8 mouse cellular contexts compared by ENCODE assay signal in genomic region chr11:20543453-20544120, GRCm38 (mm10). TPM values are rescaled to one million over a fixed set of nuclear protein-coding genes. Genes with fewer than 3 reads are reported as not detected.
DNase-seq lines count a peak whose midpoint lies in the region; ATAC-seq and TF ChIP-seq lines count a peak whose summit lies in the region.

No protein-coding gene starts in this region.

- dilution Hi-C loops in CH12.LX (cut with MboI; ENCODE audit: extremely low pct_ligation_motif_present, extremely low pct_unique_long_range_greater_than_20kb, low sequenced_read_pairs), result no loop called here

- DNase-seq in heart, adult 9 months (ENCODE audit: low spot score in 2 of 2), result no peak
- no peak for DNase-seq in CH12.LX (ENCODE audit: extremely low read depth)
- DNase-seq in cerebellum, adult 2 months, result peak in 1 of 2 experiments; percentile 83
- peak; percentile 28 to 52 for DNase-seq in layer of hippocampus, postnatal 10 days (ENCODE audit: low spot score in 2 of 2)
- peak; percentile 46 for DNase-seq in yolk sac, embryonic 10.5 days (ENCODE audit: low spot score)

- no peak for TF ChIP-seq EP300 in CH12.LX (IDR thresholded peaks at IDR 0.05; ENCODE audit: low read length)

- no peaks in the 10 kb centered on the region for H3K36me3 ChIP-seq in heart, embryonic 14.5 days (ENCODE audit: control insufficient read depth, insufficient read depth, low read length)
- H3K36me3 ChIP-seq in CH12.LX (replicated peaks in 1 of 2; ENCODE audit: control insufficient read depth in 1 of 2, insufficient read depth in 1 of 2, low read length in 1 of 2), result peaks cover 3 to 10% of the 10 kb centered on the region in 2 experiments
- H3K36me3 ChIP-seq in forebrain, embryonic 15.5 days, result no peaks in the 10 kb centered on the region

- no peak for TF ChIP-seq RAD21 in CH12.LX (IDR thresholded peaks at IDR 0.05; ENCODE audit: low read depth, low read length)

- WGBS in heart, embryonic 14.5 days, result 1% methylated on average over 51 of the region's 51 CpGs
- WGBS in cerebellum, adult 2 months, result 1% methylated on average over 51 of the region's 51 CpGs
- under 1% methylated on average over 51 of the region's 51 CpGs for WGBS in forebrain, embryonic 15.5 days

- H3K27me3 ChIP-seq in heart, embryonic 14.5 days (ENCODE audit: control insufficient read depth, insufficient read depth, low read length), result no peaks in the 10 kb centered on the region
- no peaks in the 10 kb centered on the region for H3K27me3 ChIP-seq in CH12.LX (replicated peaks)
- no peaks in the 10 kb centered on the region for H3K27me3 ChIP-seq in cerebellum, adult 2 months (ENCODE audit: control insufficient read depth, insufficient read depth, low read length)
- no peaks in the 10 kb centered on the region for H3K27me3 ChIP-seq in forebrain, embryonic 15.5 days

- peak overlapping the region; percentile 76 for H3K4me2 ChIP-seq in heart, embryonic 14.5 days (ENCODE audit: low read length)
- H3K4me2 ChIP-seq in CH12.LX (ENCODE audit: insufficient read depth, low read depth, poor library complexity, severe bottlenecking), result peak overlapping the region; percentile 97
- H3K4me2 ChIP-seq in forebrain, embryonic 15.5 days (replicated peaks), result peak overlapping the region; percentile 62

- H3K4me3 ChIP-seq in heart, embryonic 14.5 days (ENCODE audit: control insufficient read depth in 1 of 2, insufficient read depth in 1 of 2, low read depth in 1 of 2, low read length in 2 of 2), result peak overlapping the region; percentile 78 to 88
- H3K4me3 ChIP-seq in CH12.LX (replicated peaks in 1 of 3; ENCODE audit: low read depth in 2 of 3, low read length in 2 of 3, poor library complexity in 1 of 3), result peak overlapping the region; percentile 85 to 98 (median 92)
- H3K4me3 ChIP-seq in cerebellum, adult 2 months (replicated peaks; ENCODE audit: insufficient read depth, low read depth, low read length), result peak overlapping the region; percentile 81
- H3K4me3 ChIP-seq in forebrain, embryonic 15.5 days, result peak overlapping the region; percentile 91

- ATAC-seq in heart, embryonic 14.5 days (ENCODE audit: insufficient number of reproducible peaks, insufficient read depth, low FRiP score, low read depth), result no peak
- ATAC-seq in forebrain, embryonic 15.5 days (replicated peaks), result no peak; the same call in 1 of the 2 replicates
- ATAC-seq in megakaryocyte progenitor cell, adult 5-6 weeks (replicated peaks; ENCODE audit: poor library complexity), result peak; percentile 2

- H3K4me1 ChIP-seq in heart, embryonic 14.5 days (ENCODE audit: control insufficient read depth in 2 of 2, insufficient read depth in 2 of 2, low read length in 2 of 2), result peaks cover 0 to 12% of the 10 kb centered on the region in 2 experiments; a peak in 2 of 4 replicates
- H3K4me1 ChIP-seq in CH12.LX (ENCODE audit: control insufficient read depth in 1 of 2, insufficient read depth in 2 of 2), result peaks cover 7 to 43% of the 10 kb centered on the region in 2 experiments
- no peaks in the 10 kb centered on the region for H3K4me1 ChIP-seq in cerebellum, adult 2 months (ENCODE audit: control insufficient read depth, insufficient read depth, low read length)
- peaks cover 22% of the 10 kb centered on the region for H3K4me1 ChIP-seq in forebrain, embryonic 15.5 days

- no peak for TF ChIP-seq CTCF in CH12.LX (conservative IDR thresholded peaks at IDR 0.05 in 1 of 2, IDR thresholded peaks at IDR 0.05 in 1 of 2; ENCODE audit: low read depth in 2 of 2, low read length in 2 of 2)
- TF ChIP-seq CTCF in cerebellum, adult 2 months (IDR thresholded peaks at IDR 0.05; ENCODE audit: borderline replicate concordance, insufficient read depth, low read depth, low read length), result no peak

- no peak for TF ChIP-seq POLR2A in CH12.LX (IDR thresholded peaks at IDR 0.05; ENCODE audit: low read depth, low read length)
- 0 out of 2 replicates have a peak, but pooled peaks have one; percentile 22 for TF ChIP-seq POLR2A in cerebellum, adult 2 months (IDR thresholded peaks at IDR 0.05; ENCODE audit: borderline replicate concordance, insufficient read depth, low read length)

- in situ Hi-C loops in CH12.LX (cut with MboI; ENCODE audit: low pct_ligation_motif_present, low pct_unique_long_range_greater_than_20kb, low sequenced_read_pairs), result loop anchor here (5.0 kb wide), 1 partner anchor 76 kb away; no protein-coding TSS in a partner anchor

- H3K9ac ChIP-seq in heart, embryonic 14.5 days (ENCODE audit: low read length), result peak overlapping the region; percentile 89
- H3K9ac ChIP-seq in CH12.LX (ENCODE audit: insufficient read depth, low read depth), result peak overlapping the region; percentile 69
- H3K9ac ChIP-seq in forebrain, embryonic 15.5 days (replicated peaks), result peak overlapping the region; percentile 83

- no peaks in the 10 kb centered on the region for H3K9me3 ChIP-seq in heart, embryonic 14.5 days (ENCODE audit: control insufficient read depth, low read length)
- H3K9me3 ChIP-seq in CH12.LX (replicated peaks; ENCODE audit: low read length), result no peaks in the 10 kb centered on the region
- H3K9me3 ChIP-seq in forebrain, embryonic 15.5 days, result no peaks in the 10 kb centered on the region

- no peaks in the 10 kb centered on the region; the same call in 1 of the 2 replicates for H3K79me2 ChIP-seq in CH12.LX (replicated peaks; ENCODE audit: control insufficient read depth, extremely low read depth, insufficient read depth, poor library complexity, severe bottlenecking)

- H3K27ac ChIP-seq in heart, embryonic 14.5 days (replicated peaks in 1 of 2; ENCODE audit: control insufficient read depth in 1 of 2, insufficient read depth in 1 of 2, low read depth in 2 of 2, low read length in 2 of 2), result peak overlapping the region; percentile 90 to 96
- peak overlapping the region; percentile 70 for H3K27ac ChIP-seq in CH12.LX (ENCODE audit: insufficient read depth, low read depth)
- peak overlapping the region; percentile 97 for H3K27ac ChIP-seq in cerebellum, adult 2 months (ENCODE audit: insufficient read depth, low read length)
- H3K27ac ChIP-seq in forebrain, embryonic 15.5 days (replicated peaks), result peak overlapping the region; percentile 93

TF ChIP-seq in CH12.LX, 34 proteins besides CTCF, POLR2A, EP300 and RAD21:
- TF ChIP-seq MAZ (IDR thresholded peaks at IDR 0.05; ENCODE audit: low read depth, low read length) (peak; percentile 69; the same call in 1 of the 2 replicates), MEF2A (IDR thresholded peaks at IDR 0.05; ENCODE audit: borderline replicate concordance, low read depth, low read length) (no peak; the same call in 1 of the 2 replicates), UBTF (IDR thresholded peaks at IDR 0.05; ENCODE audit: low read depth, low read length) (peak; percentile 38; the same call in 1 of the 2 replicates), SMC3 (IDR thresholded peaks at IDR 0.05; ENCODE audit: low read depth, low read length) (no peak; the same call in 1 of the 2 replicates), SIN3A (IDR thresholded peaks at IDR 0.05; ENCODE audit: low read length) (peak; percentile 11), TBP (conservative IDR thresholded peaks at IDR 0.05; ENCODE audit: low read depth, low read length) (no peak), MAX (IDR thresholded peaks at IDR 0.05; ENCODE audit: low read length) (peak; percentile 41), NRF1 (IDR thresholded peaks at IDR 0.05; ENCODE audit: low read depth, low read length) (no peak)

RNA-seq across cellular contexts. Expression of gene Sertad2, which starts 0.5 kb away (rescaled TPM):
- 33.5 and 36.9 TPM in 2 replicates for polyA plus RNA-seq in heart, embryonic 14.5 days (2014; fragmentation: Nextera tagmentation; extraction: Ambion mirVana)
- 5.2 and 6.0 TPM in 2 replicates for total RNA-seq in CH12.LX (2012; rRNA removed)
- 5.9 TPM in 2 replicates for total RNA-seq in CH12.LX (2014; rRNA removed)
- polyA plus RNA-seq in CH12.LX (2012; ENCODE audit: insufficient read length, low read depth), result 10.3 and 13.1 TPM in 2 replicates
- polyA plus RNA-seq in cerebellum, adult 2 months (2012; rRNA removed), result 15.5 and 15.9 TPM in 2 replicates
- 36.2 and 39.6 TPM in 2 replicates for polyA plus RNA-seq in forebrain, embryonic 15.5 days (2015; fragmentation: Nextera tagmentation; extraction: Ambion mirVana)
- total RNA-seq in layer of hippocampus, postnatal 10 days (2021), result 10 to 100 TPM; 21.4 to 24.8 TPM
- total RNA-seq in megakaryocyte progenitor cell, adult 5-6 weeks (2015), result 8.8 and 11.3 TPM in 2 replicates
- 6.9 and 9.4 TPM in 2 replicates for total RNA-seq in megakaryocyte progenitor cell, adult 5-6 weeks (2017)

Comparison
In these comparisons a context has a peak if more than half of its experiments do, and no peak if none do; other contexts are left out.
1. DNase-seq: peak in layer of hippocampus, postnatal 10 days (2 of 2) and yolk sac, embryonic 10.5 days (single experiment); none in heart, adult 9 months (0 of 2) and CH12.LX (single experiment).
2. Peak in every context shown above with its lines, with median percentiles within 50 percentile points of each other: H3K27ac ChIP-seq, H3K4me2 ChIP-seq, H3K4me3 ChIP-seq and H3K9ac ChIP-seq.